Mouse (Mus musculus): ENCODE measurements around the gene Lrp1. TPM values are rescaled to one million over a fixed set of nuclear protein-coding genes. Genes with fewer than 3 reads are reported as not detected.

Gene Lrp1
- polyA plus RNA-seq, 1 experiment from 2014 or later = 34.6 TPM

GRCm38 (mm10) chr10:127621191-127622056 is 476 bp upstream of the Lrp1 start:
- H3K36me3 ChIP-seq (ENCODE audit: control insufficient read depth, insufficient read depth, low read length) = no peaks in the 10 kb centered on the region
- H3K27me3 ChIP-seq (ENCODE audit: control insufficient read depth, insufficient read depth, low read length) = no peaks in the 10 kb centered on the region
- peak overlapping the region; percentile 95 for H3K27ac ChIP-seq (ENCODE audit: low read depth, low read length)
- peaks cover 31% of the 10 kb centered on the region for H3K4me1 ChIP-seq (ENCODE audit: control insufficient read depth, insufficient read depth, low read length)
- peak overlapping the region; percentile 78 for H3K9ac ChIP-seq (ENCODE audit: low read depth, low read length)
- H3K4me2 ChIP-seq = peak overlapping the region; percentile 97
- 0% methylated on average over 39 of the region's 39 CpGs for WGBS (ENCODE audit: insufficient replicate concordance)
- peak; percentile 80 for ATAC-seq (replicated peaks; ENCODE audit: insufficient number of reproducible peaks, low FRiP score, low TSS enrichment)
- H3K9me3 ChIP-seq (replicated peaks; ENCODE audit: control insufficient read depth, low read length) = no peaks in the 10 kb centered on the region; the same call in 1 of the 2 replicates
- peak overlapping the region; percentile 72 for H3K4me3 ChIP-seq (ENCODE audit: low read depth, low read length)

GRCm38 (mm10) chr10:127619941-127620405 is 975 bp downstream of the Lrp1 start:
- Histone ChIP-seq H3K4me1 (ENCODE audit: control insufficient read depth, insufficient read depth, low read length) (peaks cover 46% of the 10 kb centered on the region), H3K27me3 (ENCODE audit: control insufficient read depth, insufficient read depth, low read length) (no peaks in the 10 kb centered on the region), H3K4me3 (ENCODE audit: low read depth, low read length) (peak overlapping the region; percentile 72), H3K4me2 (peak overlapping the region; percentile 97), H3K9me3 (replicated peaks; ENCODE audit: control insufficient read depth, low read length) (no peaks in the 10 kb centered on the region), H3K36me3 (ENCODE audit: control insufficient read depth, insufficient read depth, low read length) (no peaks in the 10 kb centered on the region), H3K9ac (ENCODE audit: low read depth, low read length) (peak overlapping the region; percentile 76), H3K27ac (ENCODE audit: low read depth, low read length) (peak overlapping the region; percentile 95)
- ATAC-seq (replicated peaks; ENCODE audit: insufficient number of reproducible peaks, low FRiP score, low TSS enrichment) = no peak
- WGBS (ENCODE audit: insufficient replicate concordance) = 4% methylated on average over 12 of the region's 12 CpGs

DNA sequence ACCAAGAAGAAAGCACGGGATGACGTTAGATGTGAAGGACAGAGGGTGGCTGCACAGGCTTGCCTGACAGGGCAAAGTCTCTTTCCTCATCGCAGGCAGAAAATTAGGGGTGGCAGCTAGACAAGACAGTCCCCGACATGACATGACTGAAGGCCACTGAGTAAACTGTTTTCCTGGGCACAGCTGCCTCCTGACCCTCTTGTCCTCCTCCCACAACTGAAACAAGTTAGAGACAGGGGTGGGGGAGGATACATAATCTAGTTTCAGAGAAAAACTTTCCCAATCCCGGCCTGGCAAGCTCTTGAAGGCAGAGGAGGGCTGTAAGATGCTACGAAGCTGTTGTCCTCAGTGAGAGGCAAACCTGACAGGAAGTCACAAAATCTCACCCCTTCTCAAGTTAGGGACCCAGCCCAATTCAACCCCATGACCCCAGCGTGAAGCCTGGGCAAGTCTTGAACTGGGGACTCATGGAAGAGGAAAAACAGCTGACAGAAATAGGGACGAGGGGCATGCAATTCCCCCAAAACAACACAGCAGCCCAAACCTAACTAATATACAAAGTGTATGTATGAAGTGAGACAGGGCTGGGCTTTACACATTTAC is 1.7 kb downstream of the Lrp1 start:
- H3K4me1 ChIP-seq (ENCODE audit: control insufficient read depth, insufficient read depth, low read length) = peaks cover 53% of the 10 kb centered on the region

DNA sequence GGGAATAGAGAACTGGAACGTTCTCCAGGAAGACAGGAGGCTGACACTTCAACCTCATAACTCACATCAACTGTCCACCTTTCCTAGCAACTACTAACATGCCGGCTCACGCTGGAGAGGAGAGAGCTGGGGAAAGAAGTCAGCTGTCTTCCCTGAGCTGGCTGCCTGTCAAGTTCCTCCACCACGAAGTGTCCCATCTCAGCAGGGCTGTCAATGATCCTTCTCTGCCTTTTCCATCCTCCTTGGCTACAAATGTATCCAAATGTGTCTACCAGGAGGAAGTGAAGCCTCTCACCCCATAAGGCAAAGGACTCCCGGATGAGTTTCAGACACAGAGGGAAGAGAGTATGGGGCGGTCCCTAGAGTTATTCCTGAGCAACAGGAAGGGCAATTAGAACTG is 2.8 kb downstream of the Lrp1 start:
- Histone ChIP-seq H3K4me3 (ENCODE audit: low read depth, low read length) (no peak overlapping the region), H3K36me3 (ENCODE audit: control insufficient read depth, insufficient read depth, low read length) (no peaks in the 10 kb centered on the region), H3K27ac (ENCODE audit: low read depth, low read length) (no peak overlapping the region), H3K4me1 (ENCODE audit: control insufficient read depth, insufficient read depth, low read length) (peaks cover 58% of the 10 kb centered on the region), H3K9ac (ENCODE audit: low read depth, low read length) (no peak overlapping the region), H3K4me2 (peak overlapping the region; percentile 9; the same call in 1 of the 2 replicates), H3K27me3 (ENCODE audit: control insufficient read depth, insufficient read depth, low read length) (no peaks in the 10 kb centered on the region), H3K9me3 (replicated peaks; ENCODE audit: control insufficient read depth, low read length) (no peaks in the 10 kb centered on the region)
- 36% methylated on average over 6 of the region's 6 CpGs for WGBS (ENCODE audit: insufficient replicate concordance)
- ATAC-seq (replicated peaks; ENCODE audit: insufficient number of reproducible peaks, low FRiP score, low TSS enrichment) = no peak

More for the DNA sequence above, 1.7 kb downstream of the Lrp1 start:
- 27% methylated on average over 8 of the region's 8 CpGs for WGBS (ENCODE audit: insufficient replicate concordance)
- ATAC-seq (replicated peaks; ENCODE audit: insufficient number of reproducible peaks, low FRiP score, low TSS enrichment) = no peak
- H3K36me3 ChIP-seq (ENCODE audit: control insufficient read depth, insufficient read depth, low read length) = no peaks in the 10 kb centered on the region
- H3K9me3 ChIP-seq (replicated peaks; ENCODE audit: control insufficient read depth, low read length) = no peaks in the 10 kb centered on the region
- H3K4me3 ChIP-seq (ENCODE audit: low read depth, low read length) = peak overlapping the region; percentile 72
- H3K9ac ChIP-seq (ENCODE audit: low read depth, low read length) = peak overlapping the region; percentile 76
- H3K4me2 ChIP-seq = peak overlapping the region; percentile 97
- no peaks in the 10 kb centered on the region for H3K27me3 ChIP-seq (ENCODE audit: control insufficient read depth, insufficient read depth, low read length)
- H3K27ac ChIP-seq (ENCODE audit: low read depth, low read length) = no peak overlapping the region

DNA sequence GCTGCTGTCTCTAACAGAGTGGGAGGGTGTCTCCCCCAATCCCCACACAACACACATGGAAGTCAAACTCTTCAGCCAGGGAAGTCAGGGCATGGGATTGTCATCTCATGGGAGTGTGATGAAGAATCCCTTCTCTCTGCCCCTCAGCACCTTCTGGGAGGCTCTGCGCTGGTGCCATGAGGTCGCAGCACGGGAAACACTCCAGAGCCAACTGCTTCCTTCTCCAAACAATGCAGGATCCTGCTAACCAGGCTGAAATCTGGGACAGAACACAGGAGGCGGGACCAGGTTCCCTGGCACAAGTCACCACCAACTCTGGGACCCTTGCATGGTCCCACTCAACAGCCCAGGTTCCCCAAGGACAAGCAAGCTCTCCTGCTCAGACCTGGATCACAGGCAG is 3.7 kb downstream of the Lrp1 start:
- 40% methylated on average over 4 of the region's 4 CpGs for WGBS (ENCODE audit: insufficient replicate concordance)
- no peak for ATAC-seq (replicated peaks; ENCODE audit: insufficient number of reproducible peaks, low FRiP score, low TSS enrichment)
- Histone ChIP-seq H3K4me1 (ENCODE audit: control insufficient read depth, insufficient read depth, low read length) (peaks cover 60% of the 10 kb centered on the region), H3K9me3 (replicated peaks; ENCODE audit: control insufficient read depth, low read length) (no peaks in the 10 kb centered on the region), H3K27me3 (ENCODE audit: control insufficient read depth, insufficient read depth, low read length) (no peaks in the 10 kb centered on the region), H3K9ac (ENCODE audit: low read depth, low read length) (no peak overlapping the region), H3K27ac (ENCODE audit: low read depth, low read length) (peak overlapping the region; percentile 22; the same call in 1 of the 2 replicates), H3K4me3 (ENCODE audit: low read depth, low read length) (no peak overlapping the region), H3K4me2 (peak overlapping the region; percentile 9; the same call in 1 of the 2 replicates), H3K36me3 (ENCODE audit: control insufficient read depth, insufficient read depth, low read length) (no peaks in the 10 kb centered on the region)

DNA sequence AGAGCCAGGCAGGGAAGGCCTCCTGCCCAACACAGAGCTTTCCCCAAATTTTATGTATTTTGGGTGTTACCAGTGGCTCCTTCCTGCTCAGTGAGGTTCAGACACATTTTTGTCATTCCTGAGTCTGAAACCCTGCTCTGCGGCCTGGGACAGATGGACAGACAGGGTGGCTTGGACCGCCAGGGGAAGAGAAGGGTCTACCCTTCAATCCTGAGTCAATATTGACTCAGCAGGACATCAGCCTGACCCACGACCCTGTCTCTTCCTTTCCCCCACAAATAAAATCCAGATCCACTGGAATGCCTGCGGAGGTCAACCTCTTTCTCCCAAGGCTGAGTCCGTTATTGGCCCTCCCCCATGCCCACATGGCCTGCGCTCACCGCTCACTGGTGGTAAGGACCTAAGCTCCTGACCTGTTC is 4.7 kb downstream of the Lrp1 start:
- ATAC-seq (replicated peaks; ENCODE audit: insufficient number of reproducible peaks, low FRiP score, low TSS enrichment) = no peak
- 18% methylated on average over 7 of the region's 7 CpGs for WGBS (ENCODE audit: insufficient replicate concordance)

GRCm38 (mm10) chr10:127615591-127615990 is 5.4 kb downstream of the Lrp1 start:
- no peak for ATAC-seq (replicated peaks; ENCODE audit: insufficient number of reproducible peaks, low FRiP score, low TSS enrichment)
- H3K9ac ChIP-seq (ENCODE audit: low read depth, low read length) = peak overlapping the region; percentile 8; the same call in 1 of the 2 replicates
- H3K27ac ChIP-seq (ENCODE audit: low read depth, low read length) = peak overlapping the region; percentile 77
- 54% methylated on average over 3 of the region's 3 CpGs for WGBS (ENCODE audit: insufficient replicate concordance)
- peaks cover 10% of the 10 kb centered on the region for H3K36me3 ChIP-seq (ENCODE audit: control insufficient read depth, insufficient read depth, low read length)
- H3K27me3 ChIP-seq (ENCODE audit: control insufficient read depth, insufficient read depth, low read length) = no peaks in the 10 kb centered on the region
- peak overlapping the region; percentile 37 for H3K4me2 ChIP-seq
- no peaks in the 10 kb centered on the region for H3K9me3 ChIP-seq (replicated peaks; ENCODE audit: control insufficient read depth, low read length)
- peaks cover 58% of the 10 kb centered on the region for H3K4me1 ChIP-seq (ENCODE audit: control insufficient read depth, insufficient read depth, low read length)
- no peak overlapping the region for H3K4me3 ChIP-seq (ENCODE audit: low read depth, low read length)

More for the DNA sequence above, 4.7 kb downstream of the Lrp1 start:
- peaks cover 7% of the 10 kb centered on the region for H3K36me3 ChIP-seq (ENCODE audit: control insufficient read depth, insufficient read depth, low read length)
- peak overlapping the region; percentile 77 for H3K27ac ChIP-seq (ENCODE audit: low read depth, low read length)
- H3K9me3 ChIP-seq (replicated peaks; ENCODE audit: control insufficient read depth, low read length) = no peaks in the 10 kb centered on the region
- H3K9ac ChIP-seq (ENCODE audit: low read depth, low read length) = peak overlapping the region; percentile 8; the same call in 1 of the 2 replicates
- H3K4me3 ChIP-seq (ENCODE audit: low read depth, low read length) = no peak overlapping the region
- peak overlapping the region; percentile 37 for H3K4me2 ChIP-seq
- H3K27me3 ChIP-seq (ENCODE audit: control insufficient read depth, insufficient read depth, low read length) = no peaks in the 10 kb centered on the region
- H3K4me1 ChIP-seq (ENCODE audit: control insufficient read depth, insufficient read depth, low read length) = peaks cover 58% of the 10 kb centered on the region

DNA sequence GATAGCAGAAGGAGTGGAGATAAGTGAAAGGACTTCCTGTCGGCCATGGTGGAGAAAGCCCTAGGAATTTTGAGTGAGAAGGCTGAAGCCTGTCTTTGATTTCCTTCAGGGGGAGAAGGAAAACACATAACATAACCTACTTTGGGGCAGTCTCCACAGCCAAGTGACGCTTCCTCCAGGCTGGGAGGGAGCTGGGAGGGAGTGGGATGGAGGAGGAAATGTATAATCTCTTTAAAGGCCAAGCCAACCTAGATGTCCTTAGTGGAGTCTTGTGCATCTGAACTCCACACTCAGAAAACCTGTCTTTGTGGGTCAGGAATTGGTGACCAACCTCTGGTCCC is 5.9 kb downstream of the Lrp1 start:
- Histone ChIP-seq H3K27ac (ENCODE audit: low read depth, low read length) (peak overlapping the region; percentile 77), H3K4me1 (ENCODE audit: control insufficient read depth, insufficient read depth, low read length) (peaks cover 56% of the 10 kb centered on the region), H3K27me3 (ENCODE audit: control insufficient read depth, insufficient read depth, low read length) (no peaks in the 10 kb centered on the region), H3K36me3 (ENCODE audit: control insufficient read depth, insufficient read depth, low read length) (peaks cover 11% of the 10 kb centered on the region), H3K4me2 (peak overlapping the region; percentile 3; the same call in 1 of the 2 replicates), H3K4me3 (ENCODE audit: low read depth, low read length) (no peak overlapping the region), H3K9me3 (replicated peaks; ENCODE audit: control insufficient read depth, low read length) (no peaks in the 10 kb centered on the region), H3K9ac (ENCODE audit: low read depth, low read length) (no peak overlapping the region)
- ATAC-seq (replicated peaks; ENCODE audit: insufficient number of reproducible peaks, low FRiP score, low TSS enrichment) = no peak
- 11% methylated on average over 2 of the region's 2 CpGs for WGBS (ENCODE audit: insufficient replicate concordance)

Measured in heart, embryonic 11.5 days (tissue).